Comparison of ENCODE assay signal across 20 mouse cellular contexts in genomic region chr11:85746373-85746772, GRCm38 (mm10).
DNase-seq lines count a peak whose midpoint lies in the region; ATAC-seq and TF ChIP-seq lines count a peak whose summit lies in the region.
"Had no signal": no experiment of that assay in that cellular context is flagged by ENCODE, and none has a peak within 500 bp of the region (broad histone marks: within the 10 kb centered on the region; RNA-seq: fewer than 3 reads in every experiment).

No protein-coding gene starts in this region.

- H3K27me3 ChIP-seq in hindbrain, embryonic 10.5 days (ENCODE audit: insufficient read depth, poor library complexity, severe bottlenecking): peaks cover 11% of the 10 kb centered on the region; the same call in 1 of the 2 replicates
- H3K27me3 ChIP-seq in hindbrain, postnatal 0 days (ENCODE audit: insufficient read depth, low read length): no peaks in the 10 kb centered on the region
- no peaks in the 10 kb centered on the region for H3K27me3 ChIP-seq in lung, embryonic 15.5 days
- H3K27me3 ChIP-seq in midbrain, embryonic 16.5 days (ENCODE audit: control insufficient read depth, insufficient read depth, low read depth, low read length): no peaks in the 10 kb centered on the region
- H3K27me3 ChIP-seq: embryonic facial prominence, embryonic 12.5 days; neural tube, embryonic 13.5 days; stomach, embryonic 15.5 days had no signal

- H3K4me2 ChIP-seq in hindbrain, postnatal 0 days (ENCODE audit: low read depth, low read length): no peak overlapping the region
- no peak overlapping the region for H3K4me2 ChIP-seq in lung, embryonic 15.5 days
- H3K4me2 ChIP-seq in midbrain, embryonic 16.5 days (ENCODE audit: low read length): no peak overlapping the region
- H3K4me2 ChIP-seq: embryonic facial prominence, embryonic 12.5 days; heart, embryonic 13.5 days; limb, embryonic 13.5 days; liver, embryonic 15.5 days; neural tube, embryonic 13.5 days; stomach, embryonic 15.5 days had no signal

- no peak for ATAC-seq in hindbrain, postnatal 0 days
- ATAC-seq in lung, embryonic 15.5 days (ENCODE audit: borderline replicate concordance, extremely low read depth, low FRiP score, low TSS enrichment): no peak
- ATAC-seq in midbrain, embryonic 16.5 days: no peak
- ATAC-seq: forebrain, postnatal 0 days had no signal

- 79% methylated on average over 7 of the region's 7 CpGs for WGBS in hindbrain, embryonic 10.5 days
- WGBS in hindbrain, postnatal 0 days: 71% methylated on average over 7 of the region's 7 CpGs
- WGBS in lung, embryonic 15.5 days: 60% methylated on average over 7 of the region's 7 CpGs
- 85% methylated on average over 7 of the region's 7 CpGs for WGBS in midbrain, embryonic 16.5 days

- H3K9ac ChIP-seq in hindbrain, postnatal 0 days (replicated peaks; ENCODE audit: low read length): no peak overlapping the region
- no peak overlapping the region for H3K9ac ChIP-seq in lung, embryonic 15.5 days
- no peak overlapping the region for H3K9ac ChIP-seq in midbrain, embryonic 16.5 days (ENCODE audit: low read depth, low read length)
- H3K9ac ChIP-seq: embryonic facial prominence, embryonic 12.5 days; forebrain, postnatal 0 days; heart, embryonic 13.5 days; limb, embryonic 13.5 days; liver, embryonic 15.5 days; stomach, embryonic 15.5 days had no signal

- peaks cover 23% of the 10 kb centered on the region for H3K4me1 ChIP-seq in hindbrain, embryonic 10.5 days (replicated peaks)
- no peaks in the 10 kb centered on the region for H3K4me1 ChIP-seq in hindbrain, postnatal 0 days (ENCODE audit: insufficient read depth, low read length)
- H3K4me1 ChIP-seq in lung, embryonic 15.5 days: peaks cover 13% of the 10 kb centered on the region
- no peaks in the 10 kb centered on the region for H3K4me1 ChIP-seq in midbrain, embryonic 16.5 days (ENCODE audit: control insufficient read depth, insufficient read depth, low read length)
- H3K4me1 ChIP-seq: liver, embryonic 15.5 days; neural tube, embryonic 13.5 days had no signal

- DNase-seq in hindbrain, embryonic 10.5 days (ENCODE audit: low spot score): no peak
- DNase-seq in hindbrain, postnatal 0 days (ENCODE audit: low spot score): no peak
- DNase-seq in lung, postnatal 36 days: no peak
- peak; percentile 60 for DNase-seq in kidney, postnatal 14 days
- peak; percentile 45 for DNase-seq in lung, postnatal 10 days
- DNase-seq: adrenal gland, postnatal 10 days; cerebellum, adult 11 months; cerebellum, postnatal 14 days; forebrain, postnatal 0 days; right cerebral cortex, postnatal 14 days; thymus, adult 2 months had no signal

- H3K27ac ChIP-seq in hindbrain, embryonic 10.5 days: 0 out of 2 replicates have a peak overlapping the region, but pooled peaks have one; percentile 8
- no peak overlapping the region for H3K27ac ChIP-seq in hindbrain, postnatal 0 days
- H3K27ac ChIP-seq in lung, embryonic 15.5 days: peak overlapping the region; percentile 65
- H3K27ac ChIP-seq in midbrain, embryonic 16.5 days (ENCODE audit: low read length): no peak overlapping the region
- H3K27ac ChIP-seq: embryonic facial prominence, embryonic 12.5 days; heart, embryonic 13.5 days; limb, embryonic 13.5 days; liver, embryonic 15.5 days; midbrain, embryonic 10.5 days; neural tube, embryonic 13.5 days; stomach, embryonic 15.5 days had no signal

- no peak overlapping the region for H3K4me3 ChIP-seq in hindbrain, embryonic 10.5 days
- H3K4me3 ChIP-seq in hindbrain, postnatal 0 days (ENCODE audit: low read length): no peak overlapping the region
- H3K4me3 ChIP-seq in lung, embryonic 15.5 days: no peak overlapping the region
- no peak overlapping the region for H3K4me3 ChIP-seq in midbrain, embryonic 16.5 days (ENCODE audit: low read depth, low read length)
- H3K4me3 ChIP-seq: embryonic facial prominence, embryonic 12.5 days; heart, embryonic 13.5 days; limb, embryonic 13.5 days; liver, embryonic 15.5 days; midbrain, embryonic 10.5 days; neural tube, embryonic 13.5 days; stomach, embryonic 15.5 days had no signal

- no peak for TF ChIP-seq CTCF in hindbrain, postnatal 0 days (IDR thresholded peaks at IDR 0.05; ENCODE audit: low read depth)

- H3K9me3 ChIP-seq in hindbrain, embryonic 10.5 days: no peaks in the 10 kb centered on the region
- H3K9me3 ChIP-seq in hindbrain, postnatal 0 days (ENCODE audit: low read length): no peaks in the 10 kb centered on the region
- H3K9me3 ChIP-seq in lung, embryonic 15.5 days: no peaks in the 10 kb centered on the region
- no peaks in the 10 kb centered on the region for H3K9me3 ChIP-seq in midbrain, embryonic 16.5 days (replicated peaks; ENCODE audit: control insufficient read depth, low read length, poor library complexity, severe bottlenecking)
- H3K9me3 ChIP-seq: embryonic facial prominence, embryonic 12.5 days; heart, embryonic 13.5 days; limb, embryonic 13.5 days; liver, embryonic 15.5 days; midbrain, embryonic 10.5 days; neural tube, embryonic 13.5 days; stomach, embryonic 15.5 days had no signal

- H3K36me3 ChIP-seq in hindbrain, embryonic 10.5 days: no peaks in the 10 kb centered on the region
- no peaks in the 10 kb centered on the region for H3K36me3 ChIP-seq in hindbrain, postnatal 0 days (ENCODE audit: insufficient read depth, low read length)
- H3K36me3 ChIP-seq in lung, embryonic 15.5 days: no peaks in the 10 kb centered on the region
- H3K36me3 ChIP-seq in midbrain, embryonic 16.5 days (ENCODE audit: control insufficient read depth, insufficient read depth, low read length): no peaks in the 10 kb centered on the region
- H3K36me3 ChIP-seq: embryonic facial prominence, embryonic 12.5 days; heart, embryonic 13.5 days; limb, embryonic 13.5 days; liver, embryonic 15.5 days; midbrain, embryonic 10.5 days; neural tube, embryonic 13.5 days; stomach, embryonic 15.5 days had no signal

Comparison
In these comparisons a context has a peak if more than half of its experiments do, and no peak if none do; other contexts are left out.
1. DNase-seq: peak in kidney, postnatal 14 days (single experiment) and lung, postnatal 10 days (single experiment); none in hindbrain, embryonic 10.5 days (single experiment), hindbrain, postnatal 0 days (single experiment) and lung, postnatal 36 days (single experiment).
2. H3K27ac ChIP-seq: peak in hindbrain, embryonic 10.5 days (single experiment) and lung, embryonic 15.5 days (single experiment); none in hindbrain, postnatal 0 days (single experiment) and midbrain, embryonic 16.5 days (single experiment).